Mouse (Mus musculus): ENCODE results near the gene Rasgrp1.
A peak's percentile ranks its signal among the peaks of the same experiment; 100 is the strongest.

Gene Rasgrp1

DNA sequence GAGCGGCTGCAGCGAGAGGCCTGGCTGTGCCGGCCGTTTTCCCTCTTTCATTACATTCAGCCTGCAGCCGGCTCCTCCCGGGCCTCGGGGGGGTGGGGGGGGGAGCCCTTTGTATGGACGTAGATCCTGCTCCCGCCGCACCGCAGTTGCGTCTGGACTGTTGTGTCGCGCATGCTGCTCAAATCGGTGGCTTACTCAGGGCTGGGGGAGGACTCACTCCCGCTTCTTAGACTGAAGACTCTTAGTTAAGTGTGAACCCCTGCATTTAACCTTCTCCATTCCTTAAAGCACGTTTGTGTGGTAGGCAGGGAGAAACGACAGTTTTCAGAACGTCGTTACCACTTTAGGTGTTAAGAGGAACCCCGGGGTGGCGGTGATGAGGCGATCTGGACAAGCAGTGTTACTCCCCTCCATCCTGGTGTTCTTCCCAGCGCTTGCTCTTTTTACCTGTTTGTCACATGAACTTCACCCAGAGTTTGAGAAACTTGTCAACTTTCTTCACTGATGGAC lies 92.7 kb downstream of the Rasgrp1 start:
- no peak for DNase-seq (ENCODE audit: low read depth, low spot score)

GRCm38 (mm10) chr2:117249255-117250000 lies 93.4 kb downstream of the Rasgrp1 start, which contains the start of gene Fam98b:
TSS of gene Fam98b (plus strand) at chr2:117249739.
- DNase-seq (ENCODE audit: low read depth, low spot score), result peak; percentile 92

DNA sequence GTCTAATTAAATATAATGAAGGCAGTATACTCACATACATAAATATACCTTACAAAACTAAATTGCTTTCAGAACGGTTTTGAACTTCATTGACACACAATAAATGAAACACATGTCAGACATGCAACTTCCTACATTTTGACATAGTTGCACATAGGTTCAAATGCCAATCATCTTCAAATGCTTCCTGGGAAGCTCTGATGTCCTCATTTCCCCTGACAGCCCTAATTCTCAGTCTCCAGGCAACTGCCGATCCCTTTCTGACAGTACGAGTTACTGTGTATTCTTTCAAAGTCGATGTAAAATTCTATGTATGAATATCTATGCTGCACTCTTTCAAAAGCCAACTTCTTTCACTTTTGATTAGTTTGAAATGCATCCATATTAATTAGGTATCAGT lies 100.8 kb downstream of the Rasgrp1 start:
- no peak for DNase-seq (ENCODE audit: low read depth, low spot score)

DNA sequence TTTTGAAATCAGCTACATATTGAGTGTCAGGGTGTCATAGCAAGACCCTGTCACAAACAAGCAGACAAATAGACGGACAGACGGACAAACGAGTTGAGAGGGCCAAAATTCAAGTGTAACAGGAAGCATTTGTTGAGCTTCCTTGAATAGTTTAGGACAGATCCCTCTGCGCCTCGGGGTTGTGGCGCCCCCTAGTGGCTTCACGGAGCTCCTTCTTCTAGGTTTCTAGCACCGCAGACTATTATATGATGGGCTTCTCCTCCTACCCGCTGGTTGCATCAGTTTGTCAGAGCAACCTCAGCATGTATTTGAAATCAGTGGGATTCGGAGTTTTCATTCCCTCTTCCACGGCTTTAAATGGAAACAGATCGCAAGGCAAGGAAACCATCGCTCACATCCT lies 111.5 kb downstream of the Rasgrp1 start:
- DNase-seq (ENCODE audit: low read depth, low spot score), result peak; percentile 29

DNA sequence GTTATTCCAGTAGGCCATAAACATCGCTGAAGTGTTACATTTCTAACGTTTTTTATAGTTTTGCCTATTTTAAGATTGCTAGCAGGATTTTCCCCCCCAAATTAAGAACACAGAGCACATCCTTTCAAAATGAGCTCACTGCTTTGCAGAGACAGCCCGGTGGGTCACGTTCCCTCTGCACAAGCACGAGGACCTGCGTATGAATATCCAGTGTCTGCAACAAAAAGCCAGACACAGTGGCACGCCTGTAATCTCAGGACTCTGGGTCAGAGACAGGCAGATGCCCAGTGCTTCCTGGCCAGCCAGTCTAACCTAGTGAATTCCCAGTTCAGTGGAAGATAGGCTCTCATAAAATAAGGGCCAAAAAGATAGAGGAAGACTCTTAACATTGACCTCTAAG lies 112.5 kb downstream of the Rasgrp1 start:
- no peak for DNase-seq (ENCODE audit: low read depth, low spot score)
